Mouse (Mus musculus): ENCODE results near the gene Gsg1l. TPM values are rescaled to one million over a fixed set of nuclear protein-coding genes. Genes with fewer than 3 reads are reported as not detected.

Gsg1l gene
- polyA plus RNA-seq, 1 experiment: not detected

DNA sequence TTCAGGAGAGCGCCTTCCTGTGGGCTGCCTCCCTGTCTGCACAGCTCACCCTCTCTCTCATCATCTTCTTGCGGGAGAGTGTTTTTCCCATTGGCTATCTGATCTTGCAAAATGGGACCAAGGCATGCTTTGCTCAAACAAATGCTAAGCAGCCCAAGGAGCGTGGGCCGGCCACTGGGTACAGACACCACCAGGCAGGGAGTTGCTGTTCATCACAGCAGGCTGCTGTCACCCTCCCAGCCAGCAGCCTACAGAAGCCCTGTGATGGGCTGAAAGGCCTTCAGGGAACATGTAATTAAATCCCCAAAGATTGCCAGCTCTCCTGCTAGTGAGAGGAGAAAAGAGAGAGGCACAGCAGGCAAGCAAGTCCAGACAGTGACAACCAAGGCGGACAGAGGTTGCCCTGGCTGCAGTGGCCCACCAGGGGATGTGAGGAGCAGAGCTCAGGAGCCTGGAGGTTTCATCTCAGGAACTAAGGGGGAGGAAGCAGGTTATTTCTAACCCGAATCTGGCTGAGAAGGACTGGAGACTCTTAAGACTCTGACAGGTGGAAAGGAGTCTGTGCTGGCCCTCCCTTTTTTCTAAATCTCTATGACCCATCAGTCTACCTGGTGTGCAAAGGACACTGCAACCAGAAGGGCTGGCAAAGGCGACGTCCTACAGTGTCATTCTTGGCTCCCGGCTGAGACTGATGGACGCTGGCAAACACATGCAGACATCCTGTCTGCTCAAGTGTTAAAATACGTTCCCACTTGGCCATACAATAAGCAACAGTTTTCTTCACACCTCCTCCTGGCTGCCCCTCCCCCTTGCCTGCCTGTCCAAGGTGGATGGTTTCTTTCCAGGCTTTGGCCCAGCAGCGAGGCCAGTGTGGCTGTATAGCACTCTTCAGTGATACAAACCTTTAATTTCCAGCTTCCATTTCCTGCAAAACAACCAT, 98.0 kb downstream of the Gsg1l start:
- TF ChIP-seq CTCF (IDR thresholded peaks at IDR 0.05; ENCODE audit: control insufficient read depth, insufficient read depth, low read length): no peak
- no peak for TF ChIP-seq POLR2A (IDR thresholded peaks at IDR 0.05; ENCODE audit: borderline replicate concordance, control insufficient read depth, low read depth, low read length)
- WGBS: 54% methylated on average over 12 of the region's 12 CpGs
- Histone ChIP-seq H3K4me1 (ENCODE audit: control insufficient read depth, insufficient read depth, low read length) (no peaks in the 10 kb centered on the region), H3K4me3 (replicated peaks; ENCODE audit: control insufficient read depth, low read depth, low read length) (no peak overlapping the region), H3K27ac (ENCODE audit: control insufficient read depth, insufficient read depth, low read depth, low read length, poor library complexity) (no peak overlapping the region)

DNA sequence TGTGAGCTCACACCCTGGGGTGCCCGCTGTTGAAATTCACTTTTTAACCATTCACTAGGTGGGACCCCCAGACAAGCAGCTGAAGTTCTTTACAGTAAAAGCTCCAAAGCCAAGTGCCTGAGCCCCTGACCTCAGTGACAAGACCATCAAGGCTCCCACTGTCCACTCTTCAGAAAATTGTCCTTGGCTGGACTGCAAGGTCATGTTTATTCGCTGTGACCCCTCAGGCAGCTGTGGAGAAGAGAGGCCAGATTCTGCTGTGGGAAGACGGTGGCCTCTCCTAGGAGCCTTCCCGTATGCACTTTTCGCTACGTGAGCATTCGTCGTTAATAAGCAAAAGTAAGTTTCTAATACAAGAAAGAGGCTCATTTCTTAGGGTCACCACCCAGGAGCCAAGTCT, 102.6 kb downstream of the Gsg1l start:
- TF ChIP-seq CTCF (IDR thresholded peaks at IDR 0.05; ENCODE audit: control insufficient read depth, insufficient read depth, low read length) (no peak), POLR2A (IDR thresholded peaks at IDR 0.05; ENCODE audit: borderline replicate concordance, control insufficient read depth, low read depth, low read length) (no peak)
- 86% methylated on average over 8 of the region's 8 CpGs for WGBS
- no peaks in the 10 kb centered on the region for H3K4me1 ChIP-seq (ENCODE audit: control insufficient read depth, insufficient read depth, low read length)
- no peak overlapping the region for H3K27ac ChIP-seq (ENCODE audit: control insufficient read depth, insufficient read depth, low read depth, low read length, poor library complexity)
- no peak overlapping the region for H3K4me3 ChIP-seq (replicated peaks; ENCODE audit: control insufficient read depth, low read depth, low read length)

GRCm38 (mm10) chr7:125976695-125977094, 105.5 kb downstream of the Gsg1l start:
- 84% methylated on average over 9 of the region's 9 CpGs for WGBS
- Histone ChIP-seq H3K27ac (ENCODE audit: control insufficient read depth, insufficient read depth, low read depth, low read length, poor library complexity) (no peak overlapping the region), H3K4me1 (ENCODE audit: control insufficient read depth, insufficient read depth, low read length) (no peaks in the 10 kb centered on the region), H3K4me3 (replicated peaks; ENCODE audit: control insufficient read depth, low read depth, low read length) (no peak overlapping the region)
- no peak for TF ChIP-seq POLR2A (IDR thresholded peaks at IDR 0.05; ENCODE audit: borderline replicate concordance, control insufficient read depth, low read depth, low read length)
- no peak for TF ChIP-seq CTCF (IDR thresholded peaks at IDR 0.05; ENCODE audit: control insufficient read depth, insufficient read depth, low read length)

- Histone ChIP-seq H3K4me1 (ENCODE audit: control insufficient read depth, insufficient read depth, low read length) (no peaks in the 10 kb centered on the region), H3K27ac (ENCODE audit: control insufficient read depth, insufficient read depth, low read depth, low read length, poor library complexity) (no peak overlapping the region), H3K4me3 (replicated peaks; ENCODE audit: control insufficient read depth, low read depth, low read length) (no peak overlapping the region)
- TF ChIP-seq CTCF (IDR thresholded peaks at IDR 0.05; ENCODE audit: control insufficient read depth, insufficient read depth, low read length) (no peak), POLR2A (IDR thresholded peaks at IDR 0.05; ENCODE audit: borderline replicate concordance, control insufficient read depth, low read depth, low read length) (no peak)
- WGBS: 67% methylated on average over 6 of the region's 6 CpGs
These were observed 106.8 kb downstream of the Gsg1l start for GRCm38 (mm10) chr7:125975414-125975813.

DNA sequence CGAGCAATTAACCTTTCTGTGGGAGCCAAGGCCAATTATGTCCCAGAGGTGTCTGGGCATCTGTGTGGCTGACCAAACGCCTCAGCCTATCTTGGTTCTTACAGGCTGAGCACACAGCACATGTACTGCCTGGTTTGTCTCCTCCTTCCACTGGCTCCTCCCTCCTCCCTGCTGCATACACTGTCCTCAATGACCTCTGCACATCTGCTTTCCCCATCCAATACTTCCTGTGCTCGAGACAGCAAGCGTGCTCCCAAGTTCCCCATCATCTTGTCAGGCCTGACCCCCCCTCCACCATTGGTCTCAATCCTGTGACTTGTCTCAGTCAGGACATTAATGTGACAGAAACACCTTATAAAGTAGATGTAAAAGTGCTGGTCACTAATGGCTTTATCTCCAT, 108.3 kb downstream of the Gsg1l start:
- TF ChIP-seq POLR2A (IDR thresholded peaks at IDR 0.05; ENCODE audit: borderline replicate concordance, control insufficient read depth, low read depth, low read length): no peak
- TF ChIP-seq CTCF (IDR thresholded peaks at IDR 0.05; ENCODE audit: control insufficient read depth, insufficient read depth, low read length): no peak
- no peak overlapping the region for H3K4me3 ChIP-seq (replicated peaks; ENCODE audit: control insufficient read depth, low read depth, low read length)
- no peaks in the 10 kb centered on the region for H3K4me1 ChIP-seq (ENCODE audit: control insufficient read depth, insufficient read depth, low read length)
- no peak overlapping the region for H3K27ac ChIP-seq (ENCODE audit: control insufficient read depth, insufficient read depth, low read depth, low read length, poor library complexity)
- WGBS: 67% methylated on average over 4 of the region's 4 CpGs

DNA sequence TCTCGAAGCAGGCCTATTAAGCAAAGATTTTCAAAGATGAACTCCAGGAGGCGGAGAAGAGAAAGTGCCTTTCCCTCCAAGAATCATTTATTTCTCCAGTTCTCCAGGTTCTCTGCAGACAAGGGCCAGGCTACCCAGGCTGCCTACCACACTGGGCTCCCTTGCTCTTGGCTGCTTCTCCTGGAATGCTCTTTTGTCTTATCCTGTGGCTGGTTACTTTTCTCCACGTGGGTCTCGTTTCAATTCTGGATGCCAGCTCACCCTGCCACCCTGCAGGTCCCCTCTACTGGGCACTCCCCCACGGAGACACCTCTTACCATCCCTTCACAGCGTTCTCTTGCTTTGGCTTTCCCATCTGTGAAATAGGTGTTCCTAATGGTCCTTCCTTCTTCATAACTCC, 109.4 kb downstream of the Gsg1l start:
- Histone ChIP-seq H3K4me1 (ENCODE audit: control insufficient read depth, insufficient read depth, low read length) (no peaks in the 10 kb centered on the region), H3K27ac (ENCODE audit: control insufficient read depth, insufficient read depth, low read depth, low read length, poor library complexity) (no peak overlapping the region), H3K4me3 (replicated peaks; ENCODE audit: control insufficient read depth, low read depth, low read length) (no peak overlapping the region)
- 66% methylated on average over 6 of the region's 6 CpGs for WGBS
- TF ChIP-seq POLR2A (IDR thresholded peaks at IDR 0.05; ENCODE audit: borderline replicate concordance, control insufficient read depth, low read depth, low read length): no peak

DNA sequence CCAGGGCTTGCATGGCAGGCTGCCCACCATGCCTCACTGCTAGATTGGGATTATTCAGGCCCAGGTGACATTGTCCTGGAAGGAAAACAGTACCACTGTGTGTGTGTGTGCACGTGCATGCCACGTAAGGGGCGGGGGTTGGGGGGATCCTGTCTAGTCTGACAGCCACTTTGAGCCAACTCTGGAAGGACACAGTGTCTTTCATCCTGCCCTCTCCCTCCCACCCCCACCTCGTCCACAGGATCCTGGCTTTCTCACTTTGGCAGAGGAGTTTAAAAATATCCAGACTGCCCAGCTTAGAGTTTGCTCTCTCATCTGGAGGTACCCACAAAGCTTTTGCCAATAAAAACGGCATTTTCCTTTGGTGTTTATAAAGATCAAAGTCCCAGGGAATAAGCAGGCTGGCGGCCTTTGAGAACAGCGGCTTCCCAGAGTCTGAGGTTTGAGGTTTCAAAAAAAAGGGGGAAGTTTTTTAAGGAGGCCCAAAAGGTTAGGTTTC, 110.0 kb downstream of the Gsg1l start:
- WGBS: 55% methylated on average over 7 of the region's 7 CpGs
- H3K4me3 ChIP-seq (replicated peaks; ENCODE audit: control insufficient read depth, low read depth, low read length): no peak overlapping the region
- no peaks in the 10 kb centered on the region for H3K4me1 ChIP-seq (ENCODE audit: control insufficient read depth, insufficient read depth, low read length)
- TF ChIP-seq CTCF (IDR thresholded peaks at IDR 0.05; ENCODE audit: control insufficient read depth, insufficient read depth, low read length) (no peak), POLR2A (IDR thresholded peaks at IDR 0.05; ENCODE audit: borderline replicate concordance, control insufficient read depth, low read depth, low read length) (no peak)
- H3K27ac ChIP-seq (ENCODE audit: control insufficient read depth, insufficient read depth, low read depth, low read length, poor library complexity): no peak overlapping the region

DNA sequence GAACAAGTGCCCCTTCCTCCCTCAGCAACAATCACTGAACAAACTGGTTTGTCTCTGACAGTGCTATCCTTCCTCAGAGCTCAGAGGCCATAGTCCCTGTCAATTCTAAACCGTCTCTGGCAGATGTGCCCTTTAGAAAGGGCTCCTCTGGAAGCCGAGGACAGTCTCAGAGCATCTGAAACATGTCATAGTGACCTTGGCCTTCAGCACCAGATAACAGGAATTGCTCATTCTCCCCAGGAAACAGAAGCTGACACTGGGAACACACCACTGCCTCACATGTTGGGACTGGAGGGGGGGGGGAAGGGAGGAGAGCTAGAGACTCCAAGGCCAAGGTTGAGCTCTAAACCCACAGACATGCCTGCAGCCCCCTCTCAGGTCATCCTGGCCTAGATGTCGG, 113.1 kb downstream of the Gsg1l start:
- Histone ChIP-seq H3K4me1 (ENCODE audit: control insufficient read depth, insufficient read depth, low read length) (no peaks in the 10 kb centered on the region), H3K4me3 (replicated peaks; ENCODE audit: control insufficient read depth, low read depth, low read length) (no peak overlapping the region), H3K27ac (ENCODE audit: control insufficient read depth, insufficient read depth, low read depth, low read length, poor library complexity) (no peak overlapping the region)
- no peak for TF ChIP-seq CTCF (IDR thresholded peaks at IDR 0.05; ENCODE audit: control insufficient read depth, insufficient read depth, low read length)
- TF ChIP-seq POLR2A (IDR thresholded peaks at IDR 0.05; ENCODE audit: borderline replicate concordance, control insufficient read depth, low read depth, low read length): no peak
- WGBS: 59% methylated on average over 3 of the region's 3 CpGs
